Mouse (Mus musculus) megakaryocyte, embryonic 14.5 days (primary cell): ENCODE results near the gene Il6ra. TPM values are rescaled to one million over a fixed set of nuclear protein-coding genes. Genes with fewer than 3 reads are reported as not detected.
A peak's percentile ranks its signal among the peaks of the same experiment; 100 is the strongest.

Experiments
- H3K27me3 ChIP-seq: replicated peaks from 2 replicates; pipeline ENCODE3; 2012; ENCODE audit warnings: inconsistent platforms
- H3K36me3 ChIP-seq: replicated peaks from 2 replicates; pipeline ENCODE3; 2012; ENCODE audit warnings: low read length, inconsistent platforms, mixed read lengths
- H3K4me1 ChIP-seq: 2 replicates; pipeline ENCODE4 v1.6.1; 2012; ENCODE audit warnings: inconsistent platforms
- H3K4me3 ChIP-seq: replicated peaks from 2 replicates; pipeline ENCODE3; 2012; ENCODE audit warnings: moderate library complexity, mild to moderate bottlenecking, inconsistent platforms
- H3K9me3 ChIP-seq: 2 replicates; pipeline ENCODE4 v1.6.1; 2012; ENCODE audit warnings: inconsistent platforms
- FLI1 ChIP-seq: IDR thresholded peaks from 2 replicates; pipeline ENCODE4 v1.6.1; 2012; ENCODE audit warnings: low read length, inconsistent platforms, mixed read lengths
- GATA1 ChIP-seq: IDR thresholded peaks from 3 replicates; pipeline ENCODE4 v1.6.1; 2012; ENCODE audit warnings: mixed read lengths, low read length, inconsistent platforms, borderline replicate concordance
- polyA plus RNA-seq: library from polyadenylated mRNA; stranded (reverse); fragments of >175 nt; gene quantifications from 2 replicates; pipeline ENCODE4 v1.2.3, GENCODE M21; 2012; ENCODE audit warnings: low replicate concordance; ENCODE audit not compliant: insufficient read depth

The Il6ra gene
- polyA plus RNA-seq, 1 experiment, result 6.3 TPM

DNA sequence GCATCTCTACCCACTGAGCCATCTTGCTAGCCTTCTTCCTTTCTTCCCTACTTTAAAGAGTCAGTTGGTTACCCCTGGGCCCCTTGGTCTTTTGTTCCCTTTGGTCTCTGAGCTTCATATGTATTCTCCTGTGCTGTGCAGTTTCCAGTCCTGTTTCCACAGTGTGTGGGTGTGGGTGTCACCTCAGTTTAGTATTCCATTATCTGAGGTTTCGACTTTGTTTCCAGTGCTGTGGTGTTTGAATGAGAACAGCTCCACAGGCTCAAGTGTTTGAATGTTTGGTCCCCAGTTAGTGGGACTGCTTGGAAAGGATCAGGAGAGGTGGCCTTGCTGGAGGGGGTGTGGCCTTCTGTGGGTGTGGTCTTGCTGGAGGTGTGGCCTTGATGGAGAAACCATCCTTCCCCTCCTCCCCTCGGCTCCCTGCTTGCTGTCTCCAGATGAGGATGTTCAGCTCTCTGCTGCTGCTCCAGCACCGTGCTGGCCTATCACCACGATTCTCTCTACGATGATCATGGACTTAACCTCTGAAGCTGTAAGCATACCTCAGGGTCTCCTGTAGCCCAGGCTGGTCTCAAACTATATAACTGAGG, 20.4 kb downstream of the Il6ra start:
- no peak for TF ChIP-seq GATA1
- TF ChIP-seq FLI1, result no peak
- Histone ChIP-seq H3K36me3 (peaks cover 40% of the 10 kb centered on the region), H3K9me3 (peaks cover 31% of the 10 kb centered on the region), H3K4me1 (peaks cover 63% of the 10 kb centered on the region), H3K4me3 (peak overlapping the region; percentile 3), H3K27me3 (peaks cover 79% of the 10 kb centered on the region)

DNA sequence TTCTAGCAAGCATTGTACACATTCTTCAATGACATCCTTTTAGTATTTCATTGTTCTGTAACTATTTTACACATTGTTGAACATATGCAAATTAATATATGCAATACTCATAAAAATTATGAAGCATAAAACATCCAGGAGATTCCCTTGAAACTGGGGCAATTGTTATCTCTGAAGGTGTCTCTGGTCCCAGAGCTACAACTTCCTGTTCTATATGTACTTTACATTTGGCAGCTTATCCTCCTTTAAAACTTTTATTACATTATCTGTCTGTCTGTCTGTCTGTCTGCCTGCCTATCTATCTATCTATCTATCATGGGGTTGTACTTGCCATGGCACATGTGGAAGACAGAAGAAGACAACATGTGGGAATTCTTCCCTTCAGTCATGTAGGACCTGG, 21.3 kb downstream of the Il6ra start:
- TF ChIP-seq FLI1 (no peak), GATA1 (no peak)
- peaks cover 31% of the 10 kb centered on the region for H3K9me3 ChIP-seq
- H3K27me3 ChIP-seq, result peaks cover 74% of the 10 kb centered on the region
- H3K4me1 ChIP-seq, result peaks cover 64% of the 10 kb centered on the region
- H3K4me3 ChIP-seq, result no peak overlapping the region
- peaks cover 41% of the 10 kb centered on the region for H3K36me3 ChIP-seq

DNA sequence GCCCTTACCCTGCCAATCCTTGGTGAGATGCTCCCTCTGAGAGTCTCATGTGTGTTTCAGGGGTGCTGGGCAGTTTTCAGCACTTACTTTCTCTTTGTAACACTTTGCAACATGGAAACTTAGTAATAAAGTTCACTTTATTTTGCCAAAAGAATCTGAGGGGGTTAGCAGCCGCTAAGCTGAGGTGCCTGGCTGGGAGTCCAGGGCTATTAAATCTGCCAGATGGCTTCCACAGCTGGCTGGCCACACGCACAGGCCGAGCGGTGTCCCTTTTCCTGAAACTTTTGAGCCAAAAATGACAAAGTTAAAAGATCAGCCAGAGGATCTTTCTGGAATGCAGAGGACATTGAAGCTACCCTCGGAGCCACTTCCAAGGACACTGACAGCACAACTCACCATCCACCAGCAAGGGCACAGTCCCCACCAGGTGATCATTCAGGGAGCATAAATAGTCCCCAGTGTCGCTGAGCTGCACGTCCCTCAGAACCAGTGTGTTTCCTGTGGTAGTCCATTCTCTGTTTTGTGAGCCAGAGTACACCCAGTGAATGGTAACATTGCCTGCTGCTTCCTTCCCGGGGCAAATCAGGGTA, 23.1 kb downstream of the Il6ra start:
- H3K9me3 ChIP-seq, result peaks cover 23% of the 10 kb centered on the region
- no peak overlapping the region for H3K4me3 ChIP-seq
- peaks cover 49% of the 10 kb centered on the region for H3K36me3 ChIP-seq
- TF ChIP-seq FLI1 (no peak), GATA1 (no peak)
- peaks cover 76% of the 10 kb centered on the region for H3K27me3 ChIP-seq
- H3K4me1 ChIP-seq, result peaks cover 67% of the 10 kb centered on the region

DNA sequence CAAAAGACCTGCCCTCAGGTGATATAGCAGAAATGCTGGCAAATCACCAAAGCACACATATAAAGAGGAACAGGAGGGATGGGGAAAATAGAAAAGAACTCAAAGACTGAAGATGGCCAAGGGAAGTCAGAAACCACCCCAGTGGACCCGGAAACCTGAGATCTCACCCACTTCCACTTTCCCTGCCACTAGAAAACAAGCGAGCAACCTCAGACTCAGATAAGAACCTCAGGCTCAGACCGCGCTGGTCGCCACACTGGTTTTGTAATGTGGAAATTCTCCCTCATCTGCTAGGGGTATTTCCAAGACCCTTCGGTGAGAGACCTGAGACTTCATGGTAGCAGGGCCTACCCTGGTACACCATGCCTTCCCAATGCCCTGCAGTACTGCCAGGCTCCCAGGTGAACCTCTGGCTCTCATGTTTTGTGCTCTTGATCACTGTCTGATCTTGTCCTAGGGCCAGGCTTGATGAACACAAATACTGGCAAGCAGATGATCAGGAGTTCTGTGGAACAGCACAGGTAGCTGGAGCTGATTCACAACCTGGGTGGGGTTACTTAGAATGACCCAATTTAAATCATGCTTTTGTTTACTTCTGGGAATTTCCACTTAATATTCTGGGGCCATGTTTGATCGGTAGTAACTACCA, 25.3 kb downstream of the Il6ra start:
- H3K36me3 ChIP-seq, result peaks cover 54% of the 10 kb centered on the region
- H3K4me3 ChIP-seq, result peak overlapping the region; percentile 48
- H3K9me3 ChIP-seq, result peaks cover 5% of the 10 kb centered on the region
- H3K27me3 ChIP-seq, result peaks cover 71% of the 10 kb centered on the region
- peaks cover 78% of the 10 kb centered on the region for H3K4me1 ChIP-seq
- TF ChIP-seq GATA1 (peak; percentile 29; the same call in 1 of the 3 replicates), FLI1 (no peak)

DNA sequence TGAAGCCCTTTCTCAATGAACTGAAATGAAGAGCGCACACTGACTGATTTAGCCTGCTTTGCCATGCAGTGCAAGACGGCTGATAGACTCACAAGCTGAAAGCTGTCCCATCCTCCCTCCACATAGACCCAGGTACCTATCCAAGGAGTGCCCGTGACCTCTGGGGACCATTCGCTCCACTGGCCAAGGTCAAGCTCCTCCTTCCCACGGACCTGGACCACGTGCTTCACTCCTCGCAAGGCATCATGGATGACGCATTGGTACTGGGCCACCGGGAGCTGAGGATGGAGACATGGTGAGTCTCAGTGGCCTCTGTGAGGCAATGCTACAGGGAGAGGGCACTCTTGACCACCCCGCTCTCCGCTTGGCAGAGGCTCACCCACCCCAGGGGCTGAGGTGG, 27.2 kb downstream of the Il6ra start:
- H3K4me1 ChIP-seq, result peaks cover 73% of the 10 kb centered on the region
- H3K4me3 ChIP-seq, result no peak overlapping the region
- peaks cover 66% of the 10 kb centered on the region for H3K36me3 ChIP-seq
- H3K27me3 ChIP-seq, result peaks cover 64% of the 10 kb centered on the region
- no peak for TF ChIP-seq FLI1
- TF ChIP-seq GATA1, result no peak
- H3K9me3 ChIP-seq, result no peaks in the 10 kb centered on the region

DNA sequence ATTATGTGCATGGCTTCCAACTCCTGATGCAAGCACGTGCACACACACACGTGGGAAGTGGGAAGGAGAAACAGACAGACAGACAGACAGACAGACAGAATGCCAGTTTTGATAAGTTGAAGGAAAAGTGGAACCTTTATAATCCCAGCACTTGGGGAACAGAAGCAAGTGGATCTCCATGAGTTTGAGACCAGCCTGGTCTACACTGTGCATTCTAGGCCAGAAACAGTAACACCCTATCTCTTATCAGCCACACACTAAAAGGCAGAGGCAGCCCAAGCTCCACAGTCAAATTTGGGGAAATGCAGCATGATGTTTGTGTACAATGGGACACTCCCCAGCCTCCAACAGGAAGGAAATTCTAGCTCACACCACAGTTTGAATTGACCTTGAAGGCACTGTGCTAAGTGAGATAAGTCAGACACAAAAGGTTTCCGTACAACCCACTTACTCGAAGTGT, 29.4 kb downstream of the Il6ra start:
- Histone ChIP-seq H3K27me3 (peaks cover 49% of the 10 kb centered on the region), H3K4me1 (peaks cover 67% of the 10 kb centered on the region), H3K36me3 (peaks cover 60% of the 10 kb centered on the region), H3K9me3 (no peaks in the 10 kb centered on the region), H3K4me3 (peak overlapping the region; percentile 26)
- no peak for TF ChIP-seq GATA1
- TF ChIP-seq FLI1, result no peak

DNA sequence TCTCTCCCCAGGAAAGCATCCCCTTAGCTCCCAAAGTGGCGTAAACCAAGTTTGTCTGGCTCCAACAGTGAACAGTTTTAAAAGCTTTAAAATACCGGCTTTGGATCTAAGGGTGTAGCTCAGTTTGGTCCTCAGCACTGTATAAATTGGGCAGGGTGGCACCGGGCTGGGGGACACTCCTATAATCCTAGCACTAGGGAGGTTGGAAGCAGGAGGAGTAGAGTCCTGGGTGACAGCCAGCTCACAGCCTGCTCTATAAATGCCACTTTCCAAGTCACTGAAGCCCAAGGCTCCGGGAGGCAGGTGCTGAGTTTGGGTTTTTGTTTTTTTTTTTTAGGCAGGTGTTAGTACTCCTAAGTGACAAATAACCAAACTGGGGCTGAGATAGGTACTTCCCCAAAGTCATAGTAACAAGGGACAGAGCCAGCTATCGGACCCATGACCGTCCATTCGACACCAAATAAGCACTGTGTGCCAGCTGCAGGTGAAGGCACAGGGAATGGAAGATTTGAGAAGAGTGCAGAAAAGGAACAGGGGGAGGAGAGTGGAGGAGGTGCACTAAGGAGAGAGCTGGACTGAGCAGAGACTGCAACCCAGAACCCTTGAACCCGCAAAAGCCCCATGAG, 30.3 kb downstream of the Il6ra start:
- Histone ChIP-seq H3K4me1 (peaks cover 58% of the 10 kb centered on the region), H3K27me3 (peaks cover 50% of the 10 kb centered on the region), H3K4me3 (no peak overlapping the region), H3K36me3 (peaks cover 69% of the 10 kb centered on the region), H3K9me3 (no peaks in the 10 kb centered on the region)
- TF ChIP-seq FLI1 (no peak), GATA1 (no peak)

DNA sequence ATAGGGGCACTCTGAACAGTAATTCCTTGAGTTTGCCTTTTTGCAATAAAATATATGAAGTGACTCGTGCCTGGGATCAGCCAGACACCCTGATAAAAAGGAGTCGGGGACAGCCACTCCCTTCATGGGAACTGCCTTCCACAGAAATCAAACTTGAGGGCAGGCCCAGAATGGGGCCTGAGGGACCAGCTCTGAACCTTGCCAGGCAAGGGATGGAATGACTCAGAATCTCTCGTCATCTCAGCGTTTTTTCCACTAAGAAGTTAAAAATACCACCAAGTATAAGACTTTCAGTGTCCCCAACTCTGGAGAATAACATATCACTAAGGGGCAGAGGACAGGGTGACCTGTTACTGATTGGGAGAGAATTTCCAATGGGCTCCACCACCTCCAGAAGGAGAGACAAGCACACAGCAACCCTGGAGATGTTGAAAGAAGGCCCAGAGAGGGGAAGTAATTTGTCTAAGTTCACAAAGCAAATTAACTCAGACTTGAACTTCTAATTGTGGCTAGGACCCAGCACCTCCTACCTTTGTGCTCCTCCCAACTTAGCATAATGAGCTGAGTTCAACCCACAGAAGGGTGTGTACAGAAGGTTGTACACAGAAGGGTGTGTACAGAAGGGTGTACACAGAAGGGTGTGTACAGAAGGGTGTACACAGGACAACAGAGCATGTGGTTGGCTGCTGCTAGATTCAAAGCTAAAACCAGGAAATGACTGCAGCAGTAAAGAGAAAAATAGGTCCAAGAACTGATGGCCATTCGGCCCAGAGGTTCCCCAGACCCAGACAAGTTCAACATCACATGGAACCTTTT, 32.8 kb downstream of the Il6ra start:
- peaks cover 50% of the 10 kb centered on the region for H3K4me1 ChIP-seq
- peaks cover 69% of the 10 kb centered on the region for H3K36me3 ChIP-seq
- peaks cover 51% of the 10 kb centered on the region for H3K27me3 ChIP-seq
- no peak overlapping the region for H3K4me3 ChIP-seq
- H3K9me3 ChIP-seq, result no peaks in the 10 kb centered on the region
- TF ChIP-seq FLI1 (no peak), GATA1 (no peak)

DNA sequence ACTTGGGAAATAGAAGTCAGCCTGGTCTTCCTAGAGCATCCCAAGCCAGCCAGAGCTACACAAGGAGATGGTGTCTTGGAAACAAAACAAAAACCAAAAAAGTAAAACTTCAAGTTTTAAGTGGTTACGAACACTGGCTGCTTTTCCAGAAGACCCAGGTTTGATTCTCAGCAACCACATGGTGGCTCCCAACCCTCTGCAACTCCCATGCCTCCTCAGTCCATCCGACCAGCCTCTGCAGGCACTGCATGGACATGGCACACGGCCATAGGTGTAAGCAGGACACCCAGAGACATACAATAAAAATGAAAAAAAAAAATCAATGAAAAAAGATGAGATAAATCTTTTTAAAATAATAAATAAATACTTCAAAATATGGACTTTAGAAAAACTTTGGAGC, 33.7 kb downstream of the Il6ra start:
- peaks cover 47% of the 10 kb centered on the region for H3K4me1 ChIP-seq
- peaks cover 5% of the 10 kb centered on the region for H3K9me3 ChIP-seq
- peaks cover 54% of the 10 kb centered on the region for H3K27me3 ChIP-seq
- no peak overlapping the region for H3K4me3 ChIP-seq
- H3K36me3 ChIP-seq, result peaks cover 75% of the 10 kb centered on the region
- no peak for TF ChIP-seq FLI1
- no peak for TF ChIP-seq GATA1
